Mouse (Mus musculus) ES-Bruce4 (cell line): ENCODE results near the gene 2010300C02Rik. TPM values are rescaled to one million over a fixed set of nuclear protein-coding genes. Genes with fewer than 3 reads are reported as not detected.

Source experiments
- H3K27ac ChIP-seq: 2 replicates; pipeline ENCODE4 v1.5.1; 2012; ENCODE audit warnings: low read length, inconsistent platforms; ENCODE audit not compliant: insufficient read depth
- H3K27me3 ChIP-seq: 2 replicates; pipeline ENCODE4 v1.6.1; 2012; ENCODE audit warnings: mild to moderate bottlenecking, low read length, inconsistent platforms; ENCODE audit not compliant: control insufficient read depth, poor library complexity, insufficient read depth, severe bottlenecking
- H3K36me3 ChIP-seq: 2 replicates; pipeline ENCODE4 v1.6.1; 2012; ENCODE audit warnings: inconsistent platforms, mild to moderate bottlenecking, low read length, moderate library complexity; ENCODE audit not compliant: control insufficient read depth, poor library complexity, insufficient read depth, severe bottlenecking
- H3K4me1 ChIP-seq: one replicate; pipeline ENCODE4 v1.8.1; 2011; ENCODE audit warnings: low read length; ENCODE audit not compliant: control insufficient read depth, insufficient read depth
- H3K4me3 ChIP-seq: 2 replicates; pipeline ENCODE4 v1.5.1; 2011; ENCODE audit warnings: low read depth, mild to moderate bottlenecking, low read length
- H3K9ac ChIP-seq: 2 replicates; pipeline ENCODE4 v1.6.1; 2012; ENCODE audit warnings: low read depth, mild to moderate bottlenecking, inconsistent platforms; ENCODE audit not compliant: poor library complexity, severe bottlenecking
- H3K9me3 ChIP-seq: replicated peaks from 2 replicates; pipeline ENCODE4 v1.6.1; 2012; ENCODE audit warnings: mild to moderate bottlenecking, low read length, inconsistent platforms; ENCODE audit not compliant: control insufficient read depth, poor library complexity, insufficient read depth, severe bottlenecking
- CTCF ChIP-seq: IDR thresholded peaks from one replicate; pipeline ENCODE4 v1.8.1; 2011; ENCODE audit warnings: low read depth, low read length
- EP300 ChIP-seq: IDR thresholded peaks from 2 replicates; pipeline ENCODE4 v1.6.1; 2011; ENCODE audit warnings: low read depth, low read length; ENCODE audit not compliant: insufficient read depth
- POLR2A ChIP-seq: IDR thresholded peaks from one replicate; pipeline ENCODE4 v1.8.1; 2011; ENCODE audit warnings: low read length; ENCODE audit not compliant: insufficient read depth
- polyA plus RNA-seq: library from polyadenylated mRNA; stranded (reverse); fragments of >200 nt; gene quantifications from 2 replicates; pipeline ENCODE4 v1.2.4, GENCODE M21; 2011; ENCODE audit warnings: low read depth; ENCODE audit not compliant: missing spikeins, insufficient read depth, insufficient read length

2010300C02Rik gene
- polyA plus RNA-seq, 1 experiment, result 0.70 TPM

DNA sequence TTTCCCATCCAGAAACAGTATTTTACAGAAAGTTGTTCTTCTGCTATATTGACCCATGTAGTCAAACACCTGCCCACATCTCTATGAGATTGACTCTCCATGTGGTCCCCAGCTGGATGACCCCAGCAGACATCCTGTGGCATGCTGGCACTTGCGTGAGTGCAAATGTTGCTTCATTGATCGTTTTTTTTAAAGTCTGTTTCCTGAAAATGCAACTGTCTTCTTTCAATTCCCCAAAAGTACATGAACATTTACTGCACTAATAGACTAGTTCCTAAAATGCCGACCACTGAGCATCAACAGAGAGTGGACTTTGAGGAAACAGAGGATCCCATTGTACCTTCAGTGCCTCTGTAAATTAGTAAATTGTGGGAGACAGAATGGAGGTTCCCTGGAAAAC, 157.9 kb downstream of the 2010300C02Rik start:
- H3K9ac ChIP-seq, result no peak overlapping the region
- no peaks in the 10 kb centered on the region for H3K4me1 ChIP-seq
- H3K36me3 ChIP-seq, result no peaks in the 10 kb centered on the region
- no peaks in the 10 kb centered on the region for H3K27me3 ChIP-seq
- no peak overlapping the region for H3K27ac ChIP-seq
- H3K9me3 ChIP-seq, result no peaks in the 10 kb centered on the region
- no peak for TF ChIP-seq CTCF
- no peak for TF ChIP-seq EP300
- TF ChIP-seq POLR2A, result no peak
- H3K4me3 ChIP-seq, result no peak overlapping the region

Other genes with a start within 250 kb of the 2010300C02Rik start
- 6.4 and 9.2 TPM in 2 replicates for gene Mgat4a, start 179.1 kb downstream of the 2010300C02Rik start, polyA plus RNA-seq
- 5.5 and 6.3 TPM in 2 replicates for gene Tsga10, start 146.3 kb upstream of the 2010300C02Rik start, polyA plus RNA-seq
- gene Lipt1, start 151.7 kb upstream of the 2010300C02Rik start, polyA plus RNA-seq, result 9.2 and 9.4 TPM in 2 replicates
- 37.4 and 38.7 TPM in 2 replicates for gene Mitd1, start 170.3 kb upstream of the 2010300C02Rik start, polyA plus RNA-seq
- gene Mrpl30, start 170.4 kb upstream of the 2010300C02Rik start, polyA plus RNA-seq, result 142 and 162 TPM in 2 replicates
- not detected in 2 replicates for gene Lyg2, start 196.4 kb upstream of the 2010300C02Rik start, polyA plus RNA-seq
- not detected in 2 replicates for gene Lyg1, start 237.7 kb upstream of the 2010300C02Rik start, polyA plus RNA-seq